Mouse (Mus musculus) heart, embryonic 11.5 days (tissue): ENCODE measurements around the gene Efemp2. TPM values are rescaled to one million over a fixed set of nuclear protein-coding genes. Genes with fewer than 3 reads are reported as not detected.

Experiments
- ATAC-seq: fragments of 200-750 bp; cut with Nextera tagmentation; replicated peaks from 2 replicates; pipeline ENCODE4 v1.8.0; 2017; ENCODE audit warnings: moderate library complexity; ENCODE audit not compliant: insufficient number of reproducible peaks, low FRiP score, low TSS enrichment
- H3K27ac ChIP-seq: fragments of 300-500 bp; sonication (generic); 2 replicates; pipeline ENCODE4 v1.5.1; 2014; ENCODE audit warnings: mild to moderate bottlenecking, low read depth, low read length
- H3K27me3 ChIP-seq: fragments of 300-500 bp; sonication (generic); 2 replicates; pipeline ENCODE4 v1.6.1; 2014; ENCODE audit warnings: mild to moderate bottlenecking, low read length, mixed read lengths; ENCODE audit not compliant: control insufficient read depth, insufficient read depth
- H3K36me3 ChIP-seq: fragments of 300-500 bp; sonication (generic); 2 replicates; pipeline ENCODE4 v1.6.1; 2014; ENCODE audit warnings: mild to moderate bottlenecking, low read length, moderate library complexity, mixed read lengths; ENCODE audit not compliant: control insufficient read depth, insufficient read depth
- H3K4me1 ChIP-seq: fragments of 300-500 bp; sonication (generic); 2 replicates; pipeline ENCODE4 v1.6.1; 2014; ENCODE audit warnings: low read length; ENCODE audit not compliant: control insufficient read depth, insufficient read depth
- H3K4me2 ChIP-seq: fragments of 300-500 bp; sonication (generic); 2 replicates; pipeline ENCODE4 v1.6.1; 2014; ENCODE audit warnings: mild to moderate bottlenecking, moderate library complexity
- H3K4me3 ChIP-seq: fragments of 300-500 bp; sonication (generic); 2 replicates; pipeline ENCODE4 v1.5.1; 2014; ENCODE audit warnings: low read depth, low read length
- H3K9ac ChIP-seq: fragments of 300-500 bp; sonication (generic); 2 replicates; pipeline ENCODE4 v1.6.1; 2014; ENCODE audit warnings: mild to moderate bottlenecking, low read depth, low read length, moderate library complexity
- H3K9me3 ChIP-seq: fragments of 300-500 bp; sonication (generic); replicated peaks from 2 replicates; pipeline ENCODE4 v1.6.1; 2016; ENCODE audit warnings: low read length; ENCODE audit not compliant: control insufficient read depth
- WGBS: fragments of 180-500 bp; shearing (Covaris S2); extraction: QIAGEN DNeasy Blood & Tissue Kit; methylation state at CpG from one replicate; pipeline ENCODE4 v1.1.7; 2014; ENCODE audit not compliant: insufficient replicate concordance; 5-methylcytosine and 5-hydroxymethylcytosine counted together
- polyA plus RNA-seq: library from polyadenylated mRNA; unstranded; fragments of >200 nt; fragmentation: Nextera tagmentation; extraction: Ambion mirVana; gene quantifications from 2 replicates; pipeline ENCODE4 v1.2.1, GENCODE M21; 2014

Gene Efemp2
- polyA plus RNA-seq, 1 experiment from 2014 or later, result 72.2 TPM

DNA sequence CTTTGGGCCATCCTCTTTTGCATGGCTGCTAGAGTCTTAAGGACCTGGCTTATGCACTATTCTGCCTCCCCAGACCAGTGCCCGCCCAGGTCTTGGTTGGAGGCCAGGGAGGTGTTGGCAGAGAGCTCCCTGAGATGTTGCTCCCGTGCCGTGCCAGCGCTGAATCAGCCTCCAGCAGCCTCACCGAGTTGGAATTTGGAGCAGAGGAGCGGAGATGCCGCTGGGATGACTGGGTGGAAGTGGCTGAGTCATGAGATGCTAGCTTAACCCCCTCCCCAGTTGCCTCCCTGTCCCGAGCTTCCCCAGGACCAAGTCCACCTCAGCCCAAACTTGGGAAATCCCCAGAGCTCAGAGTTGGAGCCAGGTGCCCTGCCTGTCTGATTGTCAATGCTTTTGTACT is 43.9 kb upstream of the Efemp2 start:
- Histone ChIP-seq H3K27me3 (no peaks in the 10 kb centered on the region), H3K4me1 (peaks cover 18% of the 10 kb centered on the region), H3K4me3 (no peak overlapping the region), H3K27ac (no peak overlapping the region), H3K9me3 (no peaks in the 10 kb centered on the region), H3K36me3 (peaks cover 8% of the 10 kb centered on the region; the same call in 1 of the 2 replicates), H3K4me2 (no peak overlapping the region), H3K9ac (0 out of 2 replicates have a peak overlapping the region, but pooled peaks have one; percentile 10)
- ATAC-seq, result no peak
- WGBS, result 66% methylated on average over 8 of the region's 8 CpGs

GRCm38 (mm10) chr19:5430408-5430807 is 43.3 kb upstream of the Efemp2 start:
- peaks cover 18% of the 10 kb centered on the region for H3K4me1 ChIP-seq
- no peak overlapping the region for H3K27ac ChIP-seq
- no peak for ATAC-seq
- H3K9me3 ChIP-seq, result no peaks in the 10 kb centered on the region
- no peak overlapping the region for H3K4me2 ChIP-seq
- no peak overlapping the region for H3K9ac ChIP-seq
- no peaks in the 10 kb centered on the region for H3K27me3 ChIP-seq
- no peak overlapping the region for H3K4me3 ChIP-seq
- 83% methylated on average over 1 of the region's 1 CpGs for WGBS
- peaks cover 8% of the 10 kb centered on the region; the same call in 1 of the 2 replicates for H3K36me3 ChIP-seq

- H3K27me3 ChIP-seq, result no peaks in the 10 kb centered on the region
- no peak overlapping the region for H3K4me3 ChIP-seq
- 0 out of 2 replicates have a peak overlapping the region, but pooled peaks have one; percentile 10 for H3K9ac ChIP-seq
- 0 out of 2 replicates have a peak, but pooled peaks cover under 1% of the 10 kb centered on the region for H3K36me3 ChIP-seq
- no peak for ATAC-seq
- H3K27ac ChIP-seq, result no peak overlapping the region
- 73% methylated on average over 4 of the region's 4 CpGs for WGBS
- H3K4me2 ChIP-seq, result no peak overlapping the region
- peaks cover 9% of the 10 kb centered on the region for H3K4me1 ChIP-seq
- no peaks in the 10 kb centered on the region for H3K9me3 ChIP-seq
Measured at GRCm38 (mm10) chr19:5431911-5432464, 41.8 kb upstream of the Efemp2 start.

DNA sequence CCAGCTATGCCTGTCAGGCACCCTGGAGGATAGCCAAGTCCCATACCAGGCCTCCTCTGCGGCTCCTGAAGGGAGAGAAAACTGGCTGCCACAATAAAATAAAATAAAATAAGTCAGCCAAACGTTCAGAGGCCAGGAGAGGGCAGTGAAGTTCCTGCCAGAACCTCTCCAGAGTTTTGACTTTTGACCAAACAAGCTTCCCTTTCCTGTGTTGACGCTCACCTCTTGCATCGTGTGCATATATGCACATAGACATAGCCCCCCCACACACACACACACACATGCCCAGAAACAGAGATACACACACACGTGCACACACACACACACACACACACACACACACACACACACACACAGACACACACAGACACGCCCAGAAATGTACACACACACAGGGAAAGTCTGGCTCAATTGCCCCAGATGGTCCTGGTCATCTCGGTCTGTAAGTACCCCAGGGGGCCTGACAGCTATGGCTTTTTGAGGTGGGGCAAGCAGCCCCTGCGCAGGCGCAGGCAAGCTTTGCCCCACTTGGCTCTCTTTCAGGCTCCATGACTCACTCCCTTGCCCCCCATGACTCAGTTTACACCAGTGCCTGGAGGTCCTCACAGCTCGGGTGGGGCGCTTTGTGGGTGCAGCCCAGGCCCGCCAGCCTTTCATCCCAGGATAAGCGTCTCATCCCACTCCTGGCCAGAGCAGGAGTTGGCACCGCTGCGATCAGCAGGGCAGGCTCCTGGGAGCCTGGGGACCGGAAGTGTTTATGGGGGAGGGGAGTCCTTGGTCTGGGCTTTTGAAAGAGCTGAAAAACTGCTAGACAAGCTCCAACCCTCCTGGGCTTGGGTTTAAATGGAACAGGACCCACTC is 40.5 kb upstream of the Efemp2 start:
- ATAC-seq, result peak; percentile 32; the same call in 1 of the 2 replicates

GRCm38 (mm10) chr19:5433951-5434350 is 39.8 kb upstream of the Efemp2 start:
- Histone ChIP-seq H3K9me3 (no peaks in the 10 kb centered on the region), H3K4me3 (no peak overlapping the region), H3K4me2 (peak overlapping the region; percentile 79), H3K4me1 (peaks cover 9% of the 10 kb centered on the region), H3K9ac (peak overlapping the region; percentile 67), H3K27me3 (no peaks in the 10 kb centered on the region), H3K36me3 (no peaks in the 10 kb centered on the region), H3K27ac (peak overlapping the region; percentile 57; the same call in 1 of the 2 replicates)
- 46% methylated on average over 7 of the region's 7 CpGs for WGBS
- no peak for ATAC-seq

More for the DNA sequence above, 40.5 kb upstream of the Efemp2 start:
- H3K4me3 ChIP-seq, result peak overlapping the region; percentile 40
- no peaks in the 10 kb centered on the region for H3K9me3 ChIP-seq
- 7% methylated on average over 16 of the region's 16 CpGs for whole genome bisulfite sequencing
- no peaks in the 10 kb centered on the region for H3K27me3 ChIP-seq
- H3K4me2 ChIP-seq, result peak overlapping the region; percentile 79
- H3K27ac ChIP-seq, result peak overlapping the region; percentile 57
- no peaks in the 10 kb centered on the region for H3K36me3 ChIP-seq
- H3K4me1 ChIP-seq, result peaks cover 9% of the 10 kb centered on the region
- H3K9ac ChIP-seq, result peak overlapping the region; percentile 67

DNA sequence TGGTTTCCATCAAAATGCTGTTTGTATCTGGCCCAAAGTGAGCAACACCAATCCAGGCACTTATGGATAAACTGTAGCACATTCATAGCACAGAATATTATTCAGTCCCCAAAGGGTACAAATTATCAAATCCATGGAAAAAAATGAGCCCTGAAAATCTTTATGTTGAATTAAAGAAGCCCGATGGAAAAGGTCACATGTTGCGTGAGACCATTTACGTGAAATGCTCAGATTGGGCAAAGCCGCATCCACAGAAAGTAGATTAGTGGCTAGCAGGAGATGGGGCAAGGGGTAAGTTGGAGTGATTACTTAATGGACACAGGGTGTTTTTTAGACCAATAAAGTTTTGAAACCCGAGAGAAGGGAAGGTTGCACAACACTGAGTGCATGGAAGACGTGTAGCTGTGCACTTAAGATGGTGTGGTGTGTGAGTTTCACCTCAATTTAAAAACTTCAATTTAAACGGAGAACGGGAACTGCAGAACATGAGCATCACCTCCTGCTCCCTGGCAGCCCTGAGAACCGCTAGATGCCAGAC is 29.3 kb upstream of the Efemp2 start:
- ATAC-seq, result no peak
- 63% methylated on average over 9 of the region's 9 CpGs for WGBS
- H3K27me3 ChIP-seq, result peaks cover 45% of the 10 kb centered on the region

DNA sequence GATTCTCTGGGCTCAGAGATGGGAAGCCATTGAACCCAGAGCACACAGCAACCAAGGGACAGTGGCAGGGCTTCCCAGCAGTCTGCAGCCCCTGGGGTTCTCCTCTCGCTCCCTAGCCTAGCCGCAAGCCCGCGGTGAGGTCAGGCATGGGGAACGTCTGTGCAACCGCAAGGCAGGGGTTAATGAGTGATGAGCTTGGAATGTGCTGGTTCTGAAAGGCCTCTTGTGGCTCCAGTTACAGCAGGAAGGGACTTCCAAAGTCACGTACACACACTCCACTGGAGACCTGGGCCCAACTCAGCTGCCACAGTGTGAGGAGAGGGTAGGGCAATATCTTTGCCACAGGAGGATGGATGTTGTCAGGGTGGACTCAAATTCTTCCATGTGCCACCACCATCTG is 28.8 kb upstream of the Efemp2 start:
- H3K4me2 ChIP-seq, result no peak overlapping the region
- H3K4me3 ChIP-seq, result no peak overlapping the region
- H3K9ac ChIP-seq, result no peak overlapping the region
- 27% methylated on average over 7 of the region's 7 CpGs for WGBS
- ATAC-seq, result no peak
- H3K9me3 ChIP-seq, result peaks cover 4% of the 10 kb centered on the region
- no peak overlapping the region for H3K27ac ChIP-seq
- peaks cover 19% of the 10 kb centered on the region for H3K4me1 ChIP-seq
- H3K36me3 ChIP-seq, result no peaks in the 10 kb centered on the region
- peaks cover 48% of the 10 kb centered on the region for H3K27me3 ChIP-seq

More for the DNA sequence above, 29.3 kb upstream of the Efemp2 start:
- H3K4me3 ChIP-seq, result no peak overlapping the region
- no peaks in the 10 kb centered on the region for H3K36me3 ChIP-seq
- H3K4me2 ChIP-seq, result no peak overlapping the region
- H3K27ac ChIP-seq, result no peak overlapping the region
- no peak overlapping the region for H3K9ac ChIP-seq
- H3K9me3 ChIP-seq, result peaks cover 4% of the 10 kb centered on the region
- peaks cover 19% of the 10 kb centered on the region for H3K4me1 ChIP-seq

- Histone ChIP-seq H3K27me3 (peaks cover 53% of the 10 kb centered on the region), H3K27ac (no peak overlapping the region), H3K4me2 (no peak overlapping the region), H3K9me3 (no peaks in the 10 kb centered on the region), H3K4me3 (no peak overlapping the region), H3K4me1 (peaks cover 21% of the 10 kb centered on the region), H3K36me3 (no peaks in the 10 kb centered on the region), H3K9ac (no peak overlapping the region)
- ATAC-seq, result no peak
- 85% methylated on average over 5 of the region's 5 CpGs for WGBS
Measured at GRCm38 (mm10) chr19:5445747-5446146, 28.0 kb upstream of the Efemp2 start.
